14 mouse cellular contexts compared by ENCODE assay signal in genomic region chr11:109884801-109885200, GRCm38 (mm10). TPM values are rescaled to one million over a fixed set of nuclear protein-coding genes. Genes with fewer than 3 reads are reported as not detected.
DNase-seq lines count a peak whose midpoint lies in the region; ATAC-seq and TF ChIP-seq lines count a peak whose summit lies in the region.
"Had no signal": no experiment of that assay in that cellular context is flagged by ENCODE, and none has a peak within 500 bp of the region (broad histone marks: within the 10 kb centered on the region; RNA-seq: fewer than 3 reads in every experiment).

No protein-coding gene starts in this region.

- no peak for TF ChIP-seq CTCF in lung, adult 2 months (IDR thresholded peaks at IDR 0.05; ENCODE audit: insufficient read depth, low read length)

- DNase-seq in lung, adult 18-20 months, result peak; percentile 70 to 71
- no peak for DNase-seq in lung, adult 2 months
- peak; percentile 82 for DNase-seq in gastrocnemius, postnatal 25 days
- DNase-seq in kidney, postnatal 10 days, result peak; percentile 63
- DNase-seq in thymus, postnatal 14 days, result no peak
- DNase-seq in ovary, postnatal 36 days (ENCODE audit: low spot score), result no peak
- DNase-seq: spleen, adult 18-20 months had no signal

- 41% methylated on average over 4 of the region's 4 CpGs for WGBS in lung, adult 2 months
- 40% methylated on average over 4 of the region's 4 CpGs for WGBS in stomach, embryonic 15.5 days

- TF ChIP-seq POLR2A in lung, adult 2 months (IDR thresholded peaks at IDR 0.05; ENCODE audit: borderline replicate concordance, extremely low read depth, low read depth, low read length), result no peak

- H3K9me3 ChIP-seq in stomach, embryonic 15.5 days, result no peaks in the 10 kb centered on the region

- H3K4me3 ChIP-seq in lung, adult 2 months (replicated peaks; ENCODE audit: extremely low read depth, low read depth, low read length), result no peak overlapping the region
- no peak overlapping the region for H3K4me3 ChIP-seq in stomach, embryonic 15.5 days (replicated peaks)
- H3K4me3 ChIP-seq: megakaryocyte, embryonic 14.5 days had no signal

- no peaks in the 10 kb centered on the region for H3K27me3 ChIP-seq in stomach, embryonic 15.5 days (replicated peaks)

- ATAC-seq in stomach, embryonic 15.5 days (ENCODE audit: insufficient read depth, low FRiP score, low read depth), result peak; percentile 18; the same call in 1 of the 2 replicates

- no peak overlapping the region for H3K9ac ChIP-seq in stomach, embryonic 15.5 days

- H3K27ac ChIP-seq in stomach, embryonic 15.5 days, result no peak overlapping the region; the same call in 1 of the 2 replicates

- no peaks in the 10 kb centered on the region for H3K36me3 ChIP-seq in stomach, embryonic 15.5 days

- no peak overlapping the region for H3K4me2 ChIP-seq in stomach, embryonic 15.5 days

- H3K4me1 ChIP-seq in lung, adult 2 months (ENCODE audit: control insufficient read depth, insufficient read depth, low read length), result no peaks in the 10 kb centered on the region
- H3K4me1 ChIP-seq in stomach, embryonic 15.5 days, result no peaks in the 10 kb centered on the region

RNA-seq across cellular contexts. Expression of gene 1700012B07Rik, which starts 57.0 kb away (rescaled TPM):
- 0.12 and 0.26 TPM in 2 replicates for polyA plus RNA-seq in lung, adult 2 months (2012; rRNA removed)
- not detected for total RNA-seq in gastrocnemius, postnatal 25 days (2021)
- not detected in 2 replicates for polyA plus RNA-seq in stomach, embryonic 15.5 days (2015; fragmentation: Nextera tagmentation; extraction: Ambion mirVana)
- total RNA-seq: MEL had no signal
- polyA plus RNA-seq: embryonic facial prominence, embryonic 11.5 days; frontal cortex, adult 2 months; limb, embryonic 11.5 days; neural tube, embryonic 14.5 days had no signal

Comparison
In these comparisons a context has a peak if more than half of its experiments do, and no peak if none do; other contexts are left out.
1. DNase-seq: peak in lung, adult 18-20 months (2 of 2), gastrocnemius, postnatal 25 days (single experiment) and kidney, postnatal 10 days (single experiment); none in lung, adult 2 months (single experiment), thymus, postnatal 14 days (single experiment) and ovary, postnatal 36 days (single experiment).